Mouse (Mus musculus) spleen, postnatal 14 days (tissue): Measurements from ENCODE around the gene Zkscan4.
"Not testable (repeated sequence)": the region's sequence is repeated elsewhere in the genome, so short reads cannot be mapped to it uniquely, and the experiment has no call there.

Source experiments
- DNase-seq, 2 experiments: peaks; one replicate each; pipeline ENCODE4 v3.0.0; 2021 to 2022; ENCODE audit warnings: low spot score in 2 of 2

Zkscan4 gene

DNA sequence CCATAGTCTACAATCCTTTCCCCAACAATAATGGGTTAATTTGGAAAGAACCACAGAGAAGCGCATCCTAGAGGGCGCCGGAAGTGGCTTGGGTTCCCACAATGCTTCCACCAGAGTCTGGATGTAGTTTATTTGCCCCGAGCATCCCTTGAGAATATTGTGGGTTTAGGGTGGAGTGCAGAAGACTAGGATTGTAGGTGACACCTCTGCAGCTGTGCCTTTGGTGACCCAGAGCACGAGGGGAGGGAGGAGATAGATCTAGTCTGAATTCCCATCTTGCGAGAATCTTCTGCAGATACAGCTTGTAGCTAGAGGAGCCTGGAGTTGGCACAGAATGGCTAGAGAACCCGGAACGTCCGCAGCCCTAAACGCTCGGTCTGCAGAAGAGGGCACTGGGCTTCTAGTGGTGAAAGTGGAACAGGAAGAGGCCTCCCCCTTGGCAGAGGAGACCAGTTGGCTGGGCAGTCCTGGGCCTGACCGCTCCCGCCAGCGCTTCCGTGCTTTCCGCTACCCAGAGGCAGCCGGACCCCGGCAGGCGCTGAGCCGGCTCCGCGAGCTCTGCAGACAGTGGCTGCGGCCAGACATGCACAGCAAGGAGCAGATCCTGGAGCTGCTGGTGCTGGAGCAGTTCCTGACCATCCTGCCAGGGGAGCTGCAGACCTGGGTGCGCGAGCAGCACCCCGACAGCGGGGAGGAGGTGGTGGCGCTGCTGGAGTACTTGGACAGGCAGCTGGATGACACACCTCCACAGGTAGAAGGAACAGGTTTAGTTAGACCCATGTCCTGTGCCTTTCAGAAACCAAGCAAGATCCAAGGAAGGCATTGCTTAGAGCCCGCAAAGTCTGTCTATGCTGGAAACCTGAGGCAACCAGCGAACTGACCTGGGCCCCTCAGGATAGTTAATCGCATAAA, at the start of gene Zkscan4, which contains the start of gene Gm10065:
Gene Zkscan4, plus strand, starts transcription at position 149 of the 912 bp plus-strand sequence.
Gene Gm10065, minus strand, starts transcription at position 683 of the 912 bp plus-strand sequence.
- DNase-seq = not testable (repeated sequence)

DNA sequence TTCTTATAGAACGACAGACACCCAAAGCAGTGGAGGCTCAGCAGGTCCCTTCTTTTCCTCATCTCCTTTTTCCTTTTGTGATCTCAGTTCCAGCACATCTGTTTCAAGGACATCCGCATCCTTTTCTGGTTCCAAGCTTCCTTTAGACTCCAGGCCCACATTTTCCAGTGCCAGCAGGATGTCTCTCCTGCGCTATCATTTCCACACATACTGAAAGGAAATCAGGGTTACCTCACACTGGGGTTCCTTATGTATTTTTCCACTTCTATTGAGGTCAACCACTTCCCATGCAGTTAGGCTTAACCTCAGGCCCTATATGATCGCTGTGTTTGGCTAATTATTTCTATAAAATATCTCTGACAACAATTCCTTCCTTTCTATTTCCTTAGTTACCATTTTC, 43.2 kb upstream of the Zkscan4 start:
- no peak for DNase-seq

DNA sequence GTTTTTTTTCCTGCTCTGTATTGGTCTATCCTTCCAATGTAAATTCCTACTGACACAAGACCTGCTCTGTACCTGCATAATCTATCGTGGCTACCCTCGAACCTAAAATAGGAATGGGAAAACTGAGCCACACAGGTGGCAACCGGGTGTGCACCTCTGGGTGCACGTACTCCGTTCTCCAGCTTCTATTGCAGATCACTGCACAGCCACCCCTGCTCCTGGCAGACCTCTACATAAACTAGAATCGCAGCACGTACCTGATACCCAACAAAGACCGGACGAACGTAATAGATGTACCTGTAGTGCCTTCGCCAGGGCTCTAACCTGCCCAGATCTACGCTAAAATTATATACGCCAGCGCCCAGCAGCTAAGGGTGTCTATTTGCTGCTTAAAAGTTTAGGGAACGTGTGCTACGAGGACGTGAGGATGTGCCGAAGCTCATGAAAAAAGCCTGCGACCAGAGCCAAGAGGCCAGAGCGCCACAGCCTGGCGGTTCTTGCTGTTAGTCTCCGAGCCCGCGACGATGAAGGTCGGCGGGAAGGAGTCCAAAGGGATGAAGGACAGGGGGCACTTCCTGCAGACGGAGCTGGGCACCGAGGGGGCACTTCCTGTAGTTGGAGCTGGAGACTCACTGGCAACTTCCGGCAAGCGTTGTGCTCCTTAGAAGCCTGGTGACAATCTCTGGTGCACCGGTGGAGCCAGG, 38.1 kb upstream of the Zkscan4 start, which contains the start of gene Pgbd1:
Gene Pgbd1, minus strand, starts transcription at position 556 of the 704 bp plus-strand sequence.
- peak in 1 of 2 experiments; percentile 9 for DNase-seq

DNA sequence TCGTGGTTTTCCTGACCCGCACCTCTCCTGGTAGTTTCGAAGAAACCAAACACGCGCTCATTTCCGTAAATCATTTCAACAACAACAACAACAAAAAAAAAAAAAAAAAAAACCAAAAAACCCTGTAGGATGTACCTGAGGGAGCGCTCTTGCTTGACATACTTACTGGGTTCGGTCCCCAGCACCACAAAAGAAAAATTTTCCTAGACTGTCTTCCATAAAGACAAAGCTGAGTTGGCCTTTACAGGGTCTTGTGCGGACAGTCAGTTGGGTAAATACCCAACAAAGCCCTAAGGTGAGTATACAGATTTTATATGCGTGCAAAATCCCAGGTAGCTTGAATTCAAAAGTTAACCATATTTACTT, 37.5 kb upstream of the Zkscan4 start:
- DNase-seq = no peak

GRCm38 (mm10) chr13:21446796-21447195, 31.9 kb upstream of the Zkscan4 start:
- DNase-seq = no peak

DNA sequence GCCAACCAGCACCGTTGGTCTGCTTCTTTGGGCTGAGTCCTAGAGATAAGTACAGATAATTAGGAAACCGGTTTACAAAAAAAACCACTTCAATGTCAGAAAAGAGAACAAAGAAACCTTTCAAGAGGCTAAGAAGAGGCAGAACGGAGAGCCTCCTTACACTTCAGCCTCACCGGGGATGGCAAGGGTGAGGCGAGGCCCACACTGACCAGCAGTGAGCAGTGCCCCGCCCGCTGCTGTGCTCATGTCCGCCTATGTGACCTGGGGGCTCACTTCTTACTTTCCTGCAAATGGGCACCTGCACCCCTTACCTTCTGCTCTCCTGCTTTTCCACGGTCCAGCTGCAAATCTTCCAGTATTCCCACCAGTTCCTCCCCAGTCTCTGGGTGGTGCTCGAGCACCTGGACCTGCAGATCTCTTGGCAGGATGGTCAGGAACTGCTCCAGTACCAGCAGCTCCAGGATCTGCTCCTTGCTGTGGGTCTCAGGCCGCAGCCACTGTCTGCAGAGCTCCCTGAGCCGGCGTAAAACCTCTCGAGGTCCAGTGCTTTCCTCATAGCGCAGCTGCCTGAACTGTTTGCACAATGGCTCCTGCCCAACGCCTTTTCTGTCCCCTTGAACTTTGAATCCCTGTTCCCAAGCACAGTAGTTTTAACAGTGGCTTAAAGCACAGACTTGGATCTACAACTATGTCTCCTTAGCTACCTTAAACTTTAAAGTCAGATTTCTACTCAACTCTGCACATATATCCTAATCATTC, 30.7 kb upstream of the Zkscan4 start:
- no peak for DNase-seq

- DNase-seq = no peak
Observed at GRCm38 (mm10) chr13:21453042-21453441, 25.7 kb upstream of the Zkscan4 start.

DNA sequence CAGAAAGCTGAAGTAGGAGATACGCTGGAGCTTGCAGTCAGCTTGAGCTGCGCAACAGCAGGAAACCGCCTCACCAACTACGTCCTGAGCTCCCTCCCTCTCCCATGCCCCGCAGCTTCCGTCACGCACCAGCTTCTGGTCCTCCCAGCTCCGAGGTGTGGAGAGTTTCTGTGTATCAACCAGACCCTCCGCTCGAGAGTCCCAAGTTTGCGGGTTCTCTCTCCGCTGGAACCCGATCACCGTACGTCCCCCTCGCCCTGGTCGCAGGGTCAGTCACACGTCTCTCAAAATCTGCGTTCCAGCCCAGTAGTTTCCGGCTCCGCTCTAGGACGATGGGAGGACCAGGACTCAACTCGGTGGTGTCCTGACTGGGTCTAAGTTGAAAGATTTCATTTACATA, 25.3 kb upstream of the Zkscan4 start, which contains the start of gene Zscan26:
Gene Zscan26, minus strand, starts transcription at position 282 of the 400 bp plus-strand sequence.
- DNase-seq = peak; percentile 45 to 63

DNA sequence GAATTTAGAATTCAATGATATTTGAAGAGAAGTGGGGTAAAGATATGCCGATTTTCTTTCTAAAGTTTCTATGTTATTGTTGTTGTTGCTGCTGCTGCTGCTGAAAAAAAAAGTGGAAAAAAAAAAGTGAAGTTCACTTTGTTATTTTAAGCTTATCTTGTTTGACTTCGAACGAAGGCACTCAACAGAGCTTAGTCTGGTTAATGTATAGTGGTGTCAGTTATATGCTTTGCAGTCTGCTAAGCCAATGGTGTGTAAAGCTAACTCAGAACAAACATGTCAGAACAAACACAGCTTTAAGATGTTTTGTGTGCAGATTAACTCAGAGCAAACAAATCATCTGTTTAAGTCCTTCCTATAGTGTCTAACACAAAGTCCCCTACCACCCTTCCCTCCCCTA, 24.6 kb upstream of the Zkscan4 start:
- no peak for DNase-seq

DNA sequence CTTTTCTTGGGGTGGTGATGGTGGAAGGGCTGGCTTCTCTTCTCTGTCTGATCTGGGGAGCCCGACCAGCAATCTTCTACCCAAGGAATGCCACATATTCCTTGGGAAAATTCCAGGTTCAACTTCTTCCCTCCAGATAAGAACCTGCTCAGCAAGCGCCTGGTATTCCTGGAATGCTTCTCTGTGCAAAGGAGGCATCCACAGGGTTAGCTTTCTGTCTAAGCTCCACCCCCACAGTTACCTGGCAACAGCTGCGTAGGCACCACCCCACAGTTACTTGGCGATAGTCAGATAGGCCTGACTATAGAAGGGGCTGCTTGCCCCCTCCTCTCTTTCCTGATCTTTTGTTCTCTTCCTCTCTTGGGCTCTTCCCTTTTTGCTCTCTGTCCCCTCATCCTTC, 22.4 kb upstream of the Zkscan4 start:
- DNase-seq = no peak

GRCm38 (mm10) chr13:21462516-21462915, 16.2 kb upstream of the Zkscan4 start:
- not testable (repeated sequence) for DNase-seq

GRCm38 (mm10) chr13:21467336-21467735, 11.4 kb upstream of the Zkscan4 start:
- DNase-seq = no peak

DNA sequence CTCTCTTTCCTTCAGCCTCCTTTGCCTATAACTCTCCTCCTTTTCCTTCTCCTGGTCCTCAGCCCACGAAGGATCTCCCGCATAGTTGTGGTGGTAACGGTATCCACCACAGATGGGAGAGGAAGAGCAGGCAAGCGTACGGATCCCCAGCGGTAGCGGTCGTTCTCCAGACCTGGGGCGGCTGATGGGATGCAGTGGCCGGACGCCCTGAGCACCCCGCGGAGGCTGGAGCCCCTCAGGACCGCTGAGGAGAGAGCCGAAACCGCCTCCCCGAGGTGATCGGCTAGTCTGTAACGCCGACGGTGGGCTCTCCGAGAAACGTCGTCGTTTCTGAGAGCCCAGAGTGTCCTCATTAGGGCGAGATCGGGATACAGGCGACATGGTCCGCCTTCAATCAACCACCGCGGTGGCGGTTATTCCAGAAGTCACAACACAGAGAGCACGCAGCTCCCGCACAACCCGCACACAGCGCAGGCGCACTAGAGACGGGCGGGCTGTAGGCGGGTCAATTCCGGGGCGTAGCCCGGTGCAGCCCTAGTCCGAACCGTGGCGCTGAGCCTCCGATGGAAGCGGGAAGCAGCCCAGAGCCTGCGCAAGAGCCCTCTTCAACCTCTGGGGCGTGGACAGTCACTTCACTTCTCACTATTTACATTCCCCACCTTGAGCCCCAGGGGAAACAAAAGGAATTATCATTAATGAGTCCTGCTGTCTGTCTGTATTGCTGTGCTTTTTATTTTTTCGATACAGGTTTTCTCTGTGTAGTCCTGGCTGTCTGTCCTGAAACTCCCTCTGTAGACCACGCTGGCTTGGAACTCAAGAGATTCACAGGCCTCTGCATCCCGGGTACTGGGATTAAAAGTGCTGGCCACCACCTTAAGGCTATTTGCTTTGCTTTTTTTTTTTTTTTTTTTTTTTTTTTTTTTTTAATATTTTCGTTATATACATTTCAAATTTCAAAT, 10.4 kb upstream of the Zkscan4 start, which contains the start of gene Nkapl:
Gene Nkapl, minus strand, starts transcription at position 449 of the 959 bp plus-strand sequence.
- peak; percentile 47 to 52 for DNase-seq

DNA sequence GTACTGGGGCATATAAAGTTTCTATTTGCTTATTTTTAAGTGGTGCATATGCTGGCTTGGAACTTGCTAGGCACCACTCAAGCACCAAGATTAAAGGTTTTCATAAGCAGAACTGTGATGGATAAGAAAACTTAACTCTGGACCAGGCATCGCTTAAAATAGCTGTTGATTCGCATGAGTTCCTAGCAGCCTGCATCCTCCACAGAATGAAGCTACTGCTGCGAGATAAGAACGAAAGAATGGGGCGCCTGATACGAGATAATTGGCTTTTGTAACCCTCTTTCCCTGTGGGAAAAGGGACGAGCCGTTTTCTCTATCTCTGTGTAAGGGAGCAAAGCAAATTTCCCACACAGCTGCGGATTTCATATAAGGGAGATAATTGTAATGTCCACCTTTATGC, 9.6 kb upstream of the Zkscan4 start:
- DNase-seq = no peak

DNA sequence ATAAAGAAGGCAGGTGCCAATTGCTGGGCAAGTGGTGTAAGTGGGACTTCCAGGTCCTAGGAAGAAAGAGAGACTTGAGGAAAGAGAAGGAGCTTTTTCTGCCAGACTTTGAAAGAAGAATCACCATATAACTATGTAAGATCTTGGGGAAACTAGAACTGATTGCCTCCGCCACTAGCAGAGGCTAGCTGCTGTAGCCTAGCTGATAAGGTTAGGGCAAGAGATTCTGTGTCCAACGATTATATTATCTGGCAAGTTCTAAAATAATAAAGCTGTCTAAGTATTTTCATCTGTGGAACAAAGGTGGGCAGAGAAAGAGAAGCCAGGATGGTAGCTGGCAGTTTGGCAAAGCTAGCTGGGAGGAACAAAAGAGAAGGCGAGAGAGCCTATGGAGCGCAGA, 6.3 kb upstream of the Zkscan4 start:
- no peak for DNase-seq

GRCm38 (mm10) chr13:21486881-21487280, 8.2 kb downstream of the Zkscan4 start:
- no peak for DNase-seq

- DNase-seq = no peak
Observed at GRCm38 (mm10) chr13:21492847-21493246, 14.1 kb downstream of the Zkscan4 start.

DNA sequence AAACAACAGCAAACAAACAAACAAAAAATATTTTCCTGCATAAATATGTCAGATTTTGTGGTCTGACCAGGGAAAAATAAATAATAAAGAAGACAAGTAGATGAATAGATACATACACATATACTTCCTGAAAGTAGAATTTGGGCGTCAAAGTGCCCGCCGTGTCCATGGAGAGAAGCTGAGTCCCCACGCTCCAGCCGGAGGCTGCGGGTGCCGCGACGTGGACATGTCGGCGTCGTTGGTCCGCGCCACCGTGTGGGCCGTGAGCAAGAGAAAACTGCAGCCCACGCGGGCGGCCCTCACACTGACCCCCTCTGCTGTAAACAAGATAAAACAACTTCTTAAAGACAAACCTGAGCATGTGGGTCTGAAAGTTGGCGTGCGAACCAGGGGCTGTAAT, 16.4 kb downstream of the Zkscan4 start, which contains the start of gene AK157302:
Gene AK157302, plus strand, starts transcription at position 144 of the 400 bp plus-strand sequence.
- peak in 1 of 2 experiments; percentile 6 for DNase-seq

GRCm38 (mm10) chr13:21501182-21501581, 22.5 kb downstream of the Zkscan4 start, which contains the start of gene Gm11273:
Gene Gm11273, minus strand, starts transcription at chr13:21501418.
- DNase-seq = not testable (repeated sequence)

- no peak for DNase-seq
Observed at GRCm38 (mm10) chr13:21502296-21502695, 23.6 kb downstream of the Zkscan4 start.
